Mouse (Mus musculus) heart, adult 18-20 months (tissue): ENCODE data around the gene Nln. TPM values are rescaled to one million over a fixed set of nuclear protein-coding genes. Genes with fewer than 3 reads are reported as not detected.

Experiments used
- DNase-seq, 2 experiments: peaks; one replicate each; pipeline ENCODE4 v3.0.0; 2021 to 2022; ENCODE audit warnings: mixed read lengths in 1 of 2
- long read RNA-seq, 2 experiments: library from polyadenylated mRNA; stranded (forward); transcript quantifications; one replicate each; pipeline ENCODE4 v2.0.0; 2021
- total RNA-seq, 2 experiments: library from RNA; stranded (reverse); gene quantifications; 2 replicates each; pipeline ENCODE4 v1.2.3; 2021

Gene Nln
- total RNA-seq = 10 to 100 TPM; 11.2 to 14.9 TPM
- long read RNA-seq, experiment 1, full-length matches to known transcripts = 5 of 11 reads
- long read RNA-seq, experiment 1, partial matches to known transcripts = 4 of 11 reads
- long read RNA-seq, experiment 1, other reads (novel, unspliced or antisense) = 2 of 11 reads
- long read RNA-seq, experiment 2, full-length matches to known transcripts = 3 of 3 reads
- long read RNA-seq, experiment 2, partial matches to known transcripts = 0 of 3 reads
- long read RNA-seq, experiment 2, other reads (novel, unspliced or antisense) = 0 of 3 reads

DNA sequence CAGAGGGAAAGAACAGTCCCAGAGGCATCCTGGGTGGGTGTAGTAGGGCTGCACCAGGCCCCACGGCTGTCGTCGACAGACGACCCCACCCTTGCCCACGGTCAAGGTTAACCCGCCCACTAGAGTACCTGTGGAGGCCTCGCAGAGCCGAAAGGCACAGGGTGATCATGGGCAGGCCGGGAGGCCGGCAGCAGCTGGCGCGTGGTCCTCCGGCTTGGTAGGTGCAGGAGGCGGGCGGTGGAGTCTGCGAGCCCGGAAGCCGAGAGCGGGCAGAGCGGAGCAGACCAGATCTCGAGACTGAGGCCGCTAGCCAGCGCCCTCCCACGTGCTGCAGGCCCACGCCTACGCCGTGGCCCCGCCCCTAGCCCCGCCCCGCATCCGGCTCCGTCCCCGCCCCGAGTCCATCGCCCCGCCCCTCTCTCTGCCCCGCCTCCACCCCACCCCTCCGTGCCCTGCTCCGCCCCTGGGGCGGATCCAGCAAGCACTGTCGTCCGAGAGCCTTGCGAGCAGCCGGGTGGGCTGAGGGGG, at the start of gene Nln, which contains the start of gene Sgtb:
Nln (minus strand) TSS at position 327 of the 528 bp plus-strand sequence.
Sgtb (plus strand) TSS at position 454 of the 528 bp plus-strand sequence.
- DNase-seq = peak; percentile 83 to 92

DNA sequence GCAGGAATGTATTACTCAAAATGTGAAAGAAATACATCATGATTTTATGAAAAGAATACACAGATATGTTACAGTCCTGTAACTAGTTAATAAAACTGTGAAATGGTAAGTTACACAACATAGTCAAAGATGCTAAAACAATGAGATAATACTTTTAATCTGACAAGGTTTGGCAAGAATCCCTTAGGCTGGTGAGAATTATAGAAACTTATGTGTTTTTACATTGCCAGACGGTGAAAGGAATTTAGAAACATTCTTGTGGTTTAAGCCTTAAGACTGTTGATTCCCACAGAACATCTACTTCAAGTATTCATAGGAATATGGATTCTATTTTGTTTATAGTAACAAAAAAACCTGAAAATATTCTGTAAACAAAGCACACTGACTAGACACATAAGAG, 46.3 kb upstream of the Nln start:
- no peak for DNase-seq

DNA sequence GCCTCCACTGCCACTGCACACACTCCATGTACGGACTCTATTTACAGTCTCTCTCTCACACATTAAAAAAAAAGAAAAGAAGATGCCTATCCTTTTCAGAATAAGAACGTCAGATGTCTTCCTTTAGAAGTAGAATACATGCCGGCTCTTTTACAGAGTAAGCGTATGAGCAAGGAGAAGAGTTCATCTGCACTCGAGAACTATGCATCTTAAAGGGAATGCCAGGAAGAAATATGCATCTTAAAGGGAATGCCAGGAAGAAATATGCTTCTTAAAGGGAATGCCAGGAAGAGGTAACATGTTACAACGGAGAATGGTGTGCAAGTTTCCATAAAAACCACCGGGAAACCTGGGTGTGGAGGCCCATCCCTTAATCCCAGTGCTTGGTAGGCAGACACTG, 45.7 kb upstream of the Nln start:
- no peak for DNase-seq

DNA sequence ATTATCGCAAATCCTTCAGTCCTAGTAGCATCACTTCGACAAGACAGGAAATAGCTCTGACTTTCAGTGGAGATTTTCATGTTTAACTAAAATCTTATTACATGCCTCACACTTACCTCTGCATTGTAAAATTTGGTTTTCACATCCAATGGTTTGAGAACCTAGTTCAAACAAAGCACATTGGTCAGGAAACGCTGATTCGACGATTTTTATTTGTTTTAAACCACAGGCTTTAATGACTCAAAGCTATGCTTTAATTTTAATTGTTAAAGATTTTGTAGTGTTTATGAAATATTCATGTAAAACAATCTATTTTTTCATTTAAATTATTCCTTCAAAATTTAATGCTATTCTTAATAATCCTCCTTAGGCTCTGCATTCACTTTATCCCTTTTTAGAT, 44.8 kb upstream of the Nln start:
- DNase-seq = no peak

DNA sequence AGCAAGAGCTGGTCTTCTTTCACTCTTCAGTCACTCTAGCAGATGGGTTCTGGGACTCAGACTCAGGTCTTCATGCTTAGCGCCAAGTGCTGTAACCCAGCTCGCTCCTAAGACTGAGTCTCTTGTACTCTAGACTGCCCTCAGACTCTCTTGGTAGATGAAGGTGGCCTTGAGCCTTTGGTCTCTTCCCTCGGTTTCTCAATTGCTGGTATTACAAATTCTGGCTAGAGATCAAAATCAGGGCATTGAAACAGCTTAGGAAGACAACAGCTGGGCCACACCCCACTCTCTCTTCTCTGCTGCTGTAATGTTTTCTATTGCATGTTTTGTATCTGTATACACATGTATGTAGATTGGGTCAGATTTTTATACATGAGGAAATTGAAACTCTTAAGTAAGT, 36.2 kb upstream of the Nln start:
- no peak for DNase-seq

DNA sequence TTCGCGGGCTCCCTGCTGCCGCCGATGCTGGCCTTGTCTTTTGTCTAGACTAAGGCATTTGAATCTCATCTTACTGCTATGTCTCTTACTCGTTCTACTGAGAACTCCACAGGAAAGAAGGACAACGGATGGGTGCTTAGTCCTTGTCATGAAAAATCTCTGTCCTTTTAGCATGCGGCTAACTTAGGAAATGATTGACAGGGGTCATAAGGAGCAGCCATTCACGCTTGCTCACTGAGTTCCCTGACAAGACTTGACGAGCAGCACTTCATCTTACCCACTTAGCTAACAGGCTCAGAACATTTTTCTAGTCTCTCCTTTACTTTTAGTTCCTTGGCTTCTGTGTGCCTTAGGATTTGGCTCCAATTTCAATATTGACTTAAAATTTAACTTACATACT, 35.5 kb upstream of the Nln start:
- DNase-seq = no peak

DNA sequence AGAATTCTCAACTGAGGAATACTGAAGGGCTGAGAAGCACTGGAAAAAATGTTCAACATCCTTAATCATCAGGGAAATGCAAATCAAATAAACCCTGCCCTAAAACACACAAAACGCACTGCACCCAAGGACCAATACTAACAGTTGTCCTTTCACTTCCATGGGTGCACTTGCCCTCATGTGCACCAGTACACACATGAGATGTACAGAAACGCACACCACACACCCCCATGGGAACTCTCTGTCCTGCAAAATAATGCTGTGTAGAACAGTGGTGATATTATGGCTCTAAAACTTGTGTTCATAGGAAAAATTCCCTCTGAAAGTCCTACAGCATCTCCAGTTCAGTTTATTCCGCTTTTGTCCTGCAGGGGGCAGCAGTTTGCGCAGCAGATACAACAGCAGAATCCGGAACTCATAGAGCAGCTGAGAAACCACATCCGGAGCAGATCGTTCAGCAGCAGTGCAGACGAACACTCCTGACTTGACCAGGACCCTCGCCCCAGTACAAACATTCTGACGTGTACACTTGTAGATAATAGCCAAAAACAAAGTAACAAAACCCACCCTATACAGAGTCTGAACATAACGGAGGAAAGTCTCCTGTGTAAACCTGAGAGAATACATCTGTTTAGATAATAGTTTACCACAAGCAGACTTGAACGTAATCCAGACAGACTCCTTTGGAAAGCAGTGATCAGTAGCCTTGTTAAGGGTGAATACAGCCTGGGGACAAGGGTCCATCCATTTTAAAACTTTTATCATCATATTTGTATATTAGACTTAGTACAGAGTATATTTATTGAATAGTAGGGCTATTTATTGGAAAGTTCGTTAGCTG, 30.2 kb upstream of the Nln start:
- DNase-seq = peak; percentile 72 to 87

DNA sequence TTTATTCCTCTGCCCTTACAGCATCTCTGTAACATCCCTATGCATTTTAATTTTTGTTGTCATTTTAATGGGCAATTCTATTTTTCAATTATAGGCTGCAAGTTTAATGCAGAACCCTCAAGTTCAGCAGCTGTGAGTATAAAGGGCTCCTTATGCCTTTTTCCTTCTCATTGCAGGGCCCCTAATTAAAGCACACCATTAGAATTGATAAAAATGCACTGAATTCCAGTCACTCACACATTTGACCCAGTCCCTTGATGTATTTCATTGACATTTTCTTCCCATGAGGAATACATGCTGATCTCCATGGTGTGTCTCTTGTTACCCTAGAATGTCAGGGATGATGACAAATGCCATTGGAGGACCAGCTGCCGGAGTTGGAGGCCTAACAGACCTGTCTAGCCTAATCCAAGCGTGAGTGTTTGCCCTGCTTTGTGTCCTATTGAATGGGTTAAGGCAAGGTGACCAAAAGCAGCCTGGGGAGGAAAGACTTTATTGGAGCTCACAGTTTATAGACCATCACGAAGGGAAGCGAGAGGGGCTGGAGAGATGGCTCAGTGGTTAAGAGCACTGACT, 25.2 kb upstream of the Nln start:
- no peak for DNase-seq

DNA sequence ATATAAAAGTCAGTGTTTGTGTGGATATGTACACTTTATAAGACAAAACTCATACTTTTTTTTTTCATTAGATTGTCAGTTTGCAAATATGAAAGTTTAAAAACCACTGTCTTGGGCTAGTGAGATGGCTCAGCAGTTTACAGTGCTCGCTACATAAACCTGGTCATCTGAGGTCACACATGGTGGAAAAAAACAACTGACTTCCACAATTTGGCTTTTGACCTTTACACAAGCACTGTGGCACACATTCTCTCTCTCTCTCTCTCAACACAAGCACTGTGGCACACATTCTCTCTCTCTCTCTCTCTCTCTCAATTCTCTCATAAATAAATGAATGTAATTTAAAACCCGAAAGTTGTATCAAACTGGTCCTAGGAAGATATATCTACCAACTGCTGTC, 23.1 kb upstream of the Nln start:
- DNase-seq = no peak

DNA sequence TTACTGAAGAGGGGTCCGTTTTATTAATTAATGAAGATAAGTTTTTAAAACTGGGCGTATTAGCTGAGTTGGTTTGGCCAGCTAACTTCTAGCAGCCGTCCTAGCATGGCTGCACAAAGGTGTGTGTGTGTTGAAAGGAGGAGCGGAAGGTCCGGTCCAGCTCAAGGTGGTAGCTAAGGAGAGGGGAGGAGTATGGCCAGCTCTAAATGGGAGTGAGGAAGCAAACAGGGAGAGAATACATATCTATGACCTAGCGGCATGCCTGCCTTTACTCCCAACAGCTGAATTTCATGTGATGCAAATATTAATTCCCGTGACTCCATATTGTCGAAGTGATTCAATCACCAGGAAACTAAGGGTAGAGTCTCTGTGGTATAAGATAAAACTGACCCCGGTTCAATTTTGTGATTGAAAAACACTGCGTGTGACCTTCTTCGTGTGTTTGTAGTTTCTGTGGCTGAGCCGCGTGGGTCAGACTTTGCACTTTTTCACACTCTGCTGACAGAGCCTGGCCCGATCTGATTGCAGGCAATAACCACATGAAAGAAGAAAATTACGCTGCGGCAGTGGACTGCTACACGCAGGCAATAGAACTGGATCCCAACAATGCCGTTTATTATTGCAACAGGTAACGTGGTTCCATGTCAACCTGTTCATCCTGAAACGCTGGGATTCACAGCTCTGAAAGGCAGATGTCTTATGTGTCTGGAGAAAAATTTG, 14.4 kb upstream of the Nln start:
- DNase-seq = no peak

DNA sequence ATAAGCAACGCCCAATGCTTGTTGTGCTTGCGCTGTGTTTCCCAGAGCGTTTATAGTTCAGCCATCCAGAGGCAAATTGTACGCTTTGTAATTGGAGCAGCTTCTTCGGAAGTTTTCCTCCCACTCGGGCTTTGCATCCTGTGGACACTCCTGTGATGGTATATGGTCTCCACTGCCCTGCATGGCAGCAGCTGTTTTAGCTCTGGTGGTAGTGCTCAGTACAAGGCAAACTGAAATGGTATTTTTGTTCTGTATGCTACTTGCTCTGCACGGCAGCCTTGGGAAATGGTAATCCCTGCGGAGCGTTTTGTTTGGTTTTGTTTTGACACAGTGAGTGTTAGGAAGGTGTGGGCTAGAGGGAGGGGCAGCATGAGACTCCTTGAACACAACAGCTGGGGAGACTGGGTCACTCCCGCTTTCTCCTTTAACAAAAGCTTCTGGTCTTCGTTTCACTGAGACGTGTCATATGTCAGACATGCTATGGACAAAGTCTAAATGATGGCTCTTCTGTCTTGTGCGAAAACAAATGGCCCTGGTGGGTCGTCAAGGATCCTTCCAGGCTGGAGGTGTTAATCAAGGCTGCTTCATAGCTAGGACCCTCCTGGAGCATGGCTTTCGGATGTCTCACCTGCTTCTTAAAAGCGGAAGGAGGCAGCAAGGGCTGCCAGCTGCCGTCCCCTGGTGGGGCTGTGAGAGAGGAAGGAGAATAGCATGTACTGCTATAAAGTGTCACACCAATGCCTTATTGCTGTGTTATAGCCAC, 12.8 kb upstream of the Nln start:
- DNase-seq = peak in 1 of 2 experiments; percentile 13

DNA sequence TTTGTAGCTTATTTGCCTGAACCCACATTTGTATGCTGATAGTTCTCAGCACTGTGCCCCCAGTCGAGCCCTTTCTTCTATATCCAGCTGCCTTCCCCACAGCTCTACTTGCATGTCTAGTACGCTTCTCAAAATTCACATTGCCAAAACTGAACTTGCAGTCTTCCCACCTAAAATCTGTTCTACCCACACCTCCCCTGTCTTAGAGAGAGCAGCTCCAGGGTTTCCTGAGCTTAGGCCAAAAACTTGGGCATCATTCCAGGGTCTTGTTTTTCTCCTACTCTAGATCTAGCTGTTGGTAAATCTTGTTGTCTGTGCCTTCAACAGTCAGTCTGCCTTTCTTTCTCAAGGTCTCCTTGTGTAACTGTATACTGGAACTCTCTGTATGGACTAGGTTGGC, 5.4 kb upstream of the Nln start:
- no peak for DNase-seq

DNA sequence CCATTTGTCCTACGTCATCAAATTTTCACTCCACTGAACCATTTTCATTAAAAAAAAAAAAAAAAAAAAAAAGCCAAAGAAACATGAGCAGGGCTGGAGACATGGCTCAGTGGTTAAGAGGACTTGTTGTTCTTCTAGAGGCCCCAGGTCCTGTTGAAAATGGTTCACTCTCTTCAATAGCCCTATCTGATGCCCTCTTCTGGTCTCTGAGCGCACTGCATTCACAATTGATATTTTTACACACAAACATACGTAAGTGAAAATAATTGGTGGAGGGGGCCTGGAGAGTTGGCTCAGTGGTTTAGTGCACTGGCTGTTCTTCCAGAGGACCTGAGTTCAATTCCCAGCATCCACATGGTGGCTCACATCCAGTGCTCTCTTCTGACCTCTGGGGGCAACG, 4.4 kb upstream of the Nln start:
- no peak for DNase-seq

DNA sequence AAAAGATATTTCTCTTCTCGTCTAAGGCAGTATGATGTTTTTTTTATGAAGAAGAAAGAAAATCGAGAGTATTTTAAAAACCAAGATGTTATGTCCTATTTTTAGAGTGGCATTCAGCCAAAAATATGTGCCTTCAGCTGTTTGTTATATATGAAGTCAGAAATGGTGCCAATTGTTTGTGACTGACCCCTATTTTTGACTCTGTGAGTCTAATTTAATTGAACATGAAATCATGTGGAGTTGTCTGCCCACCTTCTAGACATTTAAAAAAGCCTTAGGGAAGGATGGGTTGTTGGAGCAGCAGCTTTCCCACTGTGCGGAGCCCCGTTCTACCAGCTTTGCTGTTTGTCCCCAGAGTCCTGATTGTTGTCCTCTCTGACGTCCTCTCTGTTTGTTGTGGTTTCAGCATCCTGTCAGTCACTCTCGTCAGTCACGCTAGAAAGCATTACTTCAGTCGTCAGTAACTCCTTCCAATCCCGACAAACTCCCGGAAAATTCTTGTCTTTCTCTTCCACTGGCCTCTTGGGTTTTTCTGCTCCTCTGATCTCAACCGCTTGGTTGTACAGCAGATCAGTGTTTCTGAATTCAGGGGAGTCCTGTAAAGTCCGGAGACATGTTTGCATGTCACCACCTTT, 3.0 kb upstream of the Nln start:
- DNase-seq = no peak

DNA sequence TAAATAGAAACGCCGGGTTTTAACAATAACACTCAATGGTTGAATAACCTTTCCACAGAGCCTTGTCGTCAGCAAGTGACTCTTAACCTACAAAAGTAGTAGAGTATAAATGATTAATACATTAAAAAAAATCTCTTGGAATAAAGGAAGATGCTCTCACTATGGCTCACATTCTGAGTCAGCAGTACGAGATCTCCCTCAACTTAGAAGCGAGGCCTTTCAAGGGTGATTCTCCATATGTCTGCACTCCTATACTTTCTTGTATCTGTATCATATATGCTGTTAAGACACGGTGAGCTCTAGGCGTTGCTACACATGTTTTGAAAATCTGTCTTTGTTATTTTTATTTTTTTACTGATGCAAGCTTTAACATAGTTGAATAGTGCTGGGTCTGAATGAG, 1.1 kb upstream of the Nln start:
- no peak for DNase-seq

DNA sequence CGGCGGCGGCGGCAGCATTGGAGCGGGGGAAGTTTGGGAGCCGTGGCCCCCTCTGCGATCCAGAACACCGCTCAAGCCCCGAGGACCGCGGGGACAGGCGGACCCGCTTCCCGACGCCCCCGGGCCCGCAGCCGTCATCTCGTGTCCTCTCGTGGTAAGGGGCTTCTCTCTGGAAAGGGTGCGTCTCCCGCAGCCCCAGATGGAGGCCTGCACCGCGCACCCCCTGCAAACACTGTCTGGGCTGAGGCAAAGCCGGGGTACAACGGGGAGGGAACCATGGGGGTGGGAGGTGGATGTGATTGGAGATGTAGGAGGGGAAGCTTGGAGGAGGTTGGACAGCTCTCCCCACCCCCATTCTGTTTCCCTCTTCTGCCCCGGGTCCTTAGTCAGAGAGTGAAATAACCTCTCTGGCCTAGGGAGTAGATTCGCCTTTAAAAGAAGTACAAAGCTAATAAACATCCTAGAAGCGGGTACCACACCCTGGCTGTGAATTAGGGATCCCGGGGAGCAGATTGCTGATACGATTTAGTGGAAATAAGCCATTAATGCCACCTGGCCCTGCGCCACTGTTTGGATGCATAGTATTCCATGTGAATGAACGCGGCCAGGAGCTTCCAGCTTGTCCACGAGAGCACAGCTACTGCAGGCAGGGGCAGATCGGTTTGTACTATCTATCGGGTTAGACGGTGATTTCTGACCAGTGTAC, 555 bp upstream of the Nln start:
- peak; percentile 38 to 63 for DNase-seq

DNA sequence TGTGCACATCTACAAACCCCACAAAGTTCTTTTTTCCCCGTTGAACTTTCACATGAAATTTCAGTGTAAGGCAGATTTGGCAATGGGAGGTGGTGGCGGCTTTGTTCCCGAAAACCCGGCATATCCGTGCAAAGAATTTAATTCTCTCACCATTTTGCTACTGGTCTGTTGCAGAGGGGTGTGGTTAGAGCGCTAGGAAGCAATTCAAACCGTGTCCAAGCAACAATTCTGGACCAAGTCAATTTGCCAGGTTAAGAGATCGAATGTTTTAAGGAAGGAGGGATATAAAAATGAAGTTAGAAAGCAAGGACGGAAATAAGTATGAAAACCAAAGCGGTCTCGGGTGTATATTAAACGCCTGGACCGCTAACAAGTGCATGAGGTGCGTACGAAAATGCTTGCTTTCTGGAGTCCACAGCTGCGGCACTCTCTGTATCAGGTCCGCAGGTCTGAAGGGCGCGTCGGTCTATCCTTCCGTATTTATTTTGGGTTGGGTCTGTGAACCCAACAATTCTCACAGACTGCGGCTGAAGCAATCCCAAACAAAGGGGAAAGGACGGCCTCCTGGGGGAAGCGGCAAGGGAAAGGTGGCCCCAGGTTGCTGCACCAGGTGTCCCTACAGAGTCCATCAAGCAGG, 645 bp downstream of the Nln start:
- peak in 1 of 2 experiments; percentile 25 for DNase-seq

DNA sequence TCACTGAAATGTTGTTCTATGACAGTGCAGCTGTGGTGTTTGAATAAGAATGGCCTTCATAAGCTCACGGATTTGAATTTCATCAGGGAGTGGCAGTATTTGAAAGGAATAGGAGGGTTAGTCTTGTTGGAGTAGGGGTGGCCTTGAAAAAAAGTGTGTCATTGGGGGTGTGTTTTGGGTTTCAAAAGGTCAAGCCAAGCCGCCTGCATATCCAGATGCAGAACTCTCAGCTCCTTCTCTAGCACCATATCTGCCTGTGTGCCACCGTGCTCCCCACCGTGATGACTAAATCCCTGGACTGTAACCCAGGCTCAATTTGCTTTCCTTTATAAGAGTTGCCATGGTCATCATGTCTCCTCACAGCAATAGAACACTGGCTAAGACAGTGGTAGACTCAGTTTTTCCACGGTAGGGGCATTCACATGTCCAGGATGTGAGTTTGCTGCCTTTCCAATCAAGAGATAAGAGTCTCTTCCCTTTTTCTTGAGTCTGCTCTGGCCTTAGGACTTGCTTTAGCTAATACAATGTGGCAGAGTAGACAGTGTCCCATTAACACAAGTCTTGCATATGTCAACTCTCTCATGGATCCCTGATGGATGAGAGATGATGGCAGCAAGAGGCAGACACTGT, 7.7 kb downstream of the Nln start:
- DNase-seq = no peak

DNA sequence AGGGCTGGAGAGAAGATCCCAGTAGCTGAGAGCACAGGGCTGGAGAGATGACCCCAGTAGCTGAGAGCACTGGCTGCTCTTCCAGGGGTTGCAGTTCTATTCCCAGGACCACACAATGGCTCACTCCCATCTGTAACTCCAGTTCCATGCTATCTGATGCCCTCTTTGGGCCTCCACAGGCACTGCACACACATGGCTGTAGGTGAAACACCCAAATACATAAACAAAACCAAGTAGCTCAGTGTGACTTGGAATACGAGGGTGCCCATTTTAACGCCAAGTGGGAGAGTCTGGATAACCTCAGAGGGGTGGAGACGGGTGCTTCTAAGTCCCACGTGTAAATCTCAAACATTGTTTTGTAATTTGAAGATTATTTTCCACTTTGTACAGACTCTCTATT, 9.0 kb downstream of the Nln start:
- DNase-seq = no peak
